Comparison of ENCODE assay signal across 17 mouse cellular contexts in the genomic region with DNA sequence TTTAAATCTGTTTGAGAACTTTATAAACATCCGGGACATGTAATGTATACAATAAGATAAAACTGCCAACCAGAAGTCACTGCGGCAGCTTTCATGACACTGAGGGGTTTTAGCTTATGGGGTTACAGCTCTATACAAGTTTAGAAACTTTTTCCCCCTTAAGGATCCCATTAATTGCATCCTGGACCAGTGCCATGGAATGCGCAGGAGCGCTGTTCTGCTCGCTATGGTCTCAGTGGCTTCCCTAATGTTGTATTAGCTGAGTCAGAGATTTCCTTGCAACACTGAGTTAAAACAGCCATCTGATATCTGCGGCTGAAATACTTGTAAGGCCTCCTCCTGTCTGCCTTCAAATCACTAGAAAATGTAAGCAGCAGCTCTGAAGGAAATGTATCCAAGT.
A peak's percentile ranks its signal among the peaks of the same experiment; 100 is the strongest.
DNase-seq lines count a peak whose midpoint lies in the region; ATAC-seq and TF ChIP-seq lines count a peak whose summit lies in the region.
"Had no signal": no experiment of that assay in that cellular context is flagged by ENCODE, and none has a peak within 500 bp of the region (broad histone marks: within the 10 kb centered on the region; RNA-seq: fewer than 3 reads in every experiment).

No protein-coding gene starts in this region.

- no peak overlapping the region for H3K4me3 ChIP-seq in forebrain, embryonic 14.5 days (ENCODE audit: low read depth, low read length)
- H3K4me3 ChIP-seq in forebrain, embryonic 16.5 days (replicated peaks; ENCODE audit: low read length) = no peak overlapping the region
- no peak overlapping the region for H3K4me3 ChIP-seq in lung, embryonic 14.5 days (ENCODE audit: low read depth, low read length)
- H3K4me3 ChIP-seq in embryonic facial prominence, embryonic 12.5 days = no peak overlapping the region
- H3K4me3 ChIP-seq: gastrocnemius, adult 2 months; heart, embryonic 10.5 days had no signal

- no peak overlapping the region for H3K4me2 ChIP-seq in forebrain, embryonic 14.5 days (ENCODE audit: low read length)
- H3K4me2 ChIP-seq in forebrain, embryonic 16.5 days (ENCODE audit: low read length) = no peak overlapping the region
- no peak overlapping the region for H3K4me2 ChIP-seq in lung, embryonic 14.5 days
- no peak overlapping the region for H3K4me2 ChIP-seq in embryonic facial prominence, embryonic 12.5 days (replicated peaks)

- no peak for ATAC-seq in forebrain, embryonic 14.5 days
- no peak for ATAC-seq in forebrain, embryonic 16.5 days
- ATAC-seq in lung, embryonic 14.5 days (ENCODE audit: insufficient read depth) = peak; percentile 96
- ATAC-seq in embryonic facial prominence, embryonic 12.5 days (ENCODE audit: insufficient number of reproducible peaks, insufficient read depth, low FRiP score, low TSS enrichment) = peak; percentile 57
- ATAC-seq: inflammation-experienced regulatory T-cells, adult 6 months had no signal

- 26% methylated on average over 6 of the region's 6 CpGs for WGBS in forebrain, embryonic 14.5 days
- WGBS in forebrain, embryonic 16.5 days = 22% methylated on average over 6 of the region's 6 CpGs
- 18% methylated on average over 6 of the region's 6 CpGs for WGBS in lung, embryonic 14.5 days
- WGBS in embryonic facial prominence, embryonic 12.5 days = 36% methylated on average over 6 of the region's 6 CpGs

- intact Hi-C loops in left cerebral cortex, postnatal 4 days (cut with DNase I) = no loop called here
- intact Hi-C loops in heart, postnatal 36 days (cut with DNase I) = no loop called here

- H3K27me3 ChIP-seq in forebrain, embryonic 14.5 days (replicated peaks; ENCODE audit: control insufficient read depth, insufficient read depth, low read length) = no peaks in the 10 kb centered on the region
- no peaks in the 10 kb centered on the region for H3K27me3 ChIP-seq in forebrain, embryonic 16.5 days (replicated peaks; ENCODE audit: control insufficient read depth, insufficient read depth, low read length)
- H3K27me3 ChIP-seq in lung, embryonic 14.5 days (ENCODE audit: insufficient read depth, low read length) = no peaks in the 10 kb centered on the region
- peaks cover 8% of the 10 kb centered on the region; the same call in 1 of the 2 replicates for H3K27me3 ChIP-seq in embryonic facial prominence, embryonic 12.5 days

- H3K27ac ChIP-seq in forebrain, embryonic 14.5 days (ENCODE audit: low read depth, low read length) = no peak overlapping the region
- no peak overlapping the region for H3K27ac ChIP-seq in forebrain, embryonic 16.5 days (ENCODE audit: low read length)
- H3K27ac ChIP-seq in lung, embryonic 14.5 days (ENCODE audit: low read depth) = peak overlapping the region; percentile 91
- no peak overlapping the region for H3K27ac ChIP-seq in embryonic facial prominence, embryonic 12.5 days
- H3K27ac ChIP-seq: gastrocnemius, adult 2 months; heart, embryonic 10.5 days; liver, embryonic 14.5 days had no signal

- DNase-seq in forebrain, embryonic 14.5 days (ENCODE audit: low spot score) = peak; percentile 59
- DNase-seq in lung, embryonic 14.5 days = peak; percentile 98
- DNase-seq in lung, postnatal 25 days (ENCODE audit: low spot score) = no peak
- DNase-seq in mesoderm, embryonic 11.5 days (ENCODE audit: low read depth, low spot score) = peak; percentile 39
- DNase-seq in left cerebral cortex, postnatal 4 days = no peak
- no peak for DNase-seq in heart, postnatal 36 days
- DNase-seq: cerebellum, adult 11 months; gastrocnemius, adult 2 months; heart, postnatal 4 days; layer of hippocampus, postnatal 36 days; right cerebral cortex, postnatal 14 days; thymus, postnatal 14 days had no signal

- no peaks in the 10 kb centered on the region for H3K36me3 ChIP-seq in forebrain, embryonic 14.5 days (ENCODE audit: control insufficient read depth, insufficient read depth, low read length)
- no peaks in the 10 kb centered on the region for H3K36me3 ChIP-seq in forebrain, embryonic 16.5 days (ENCODE audit: control insufficient read depth, insufficient read depth)
- H3K36me3 ChIP-seq in lung, embryonic 14.5 days (ENCODE audit: insufficient read depth) = peaks cover 32% of the 10 kb centered on the region
- no peaks in the 10 kb centered on the region for H3K36me3 ChIP-seq in embryonic facial prominence, embryonic 12.5 days

- H3K4me1 ChIP-seq in forebrain, embryonic 14.5 days (ENCODE audit: control insufficient read depth, insufficient read depth, low read length) = peaks cover 6% of the 10 kb centered on the region
- peaks cover 4% of the 10 kb centered on the region for H3K4me1 ChIP-seq in forebrain, embryonic 16.5 days (replicated peaks; ENCODE audit: control insufficient read depth, insufficient read depth, low read length)
- peaks cover 21% of the 10 kb centered on the region for H3K4me1 ChIP-seq in lung, embryonic 14.5 days (ENCODE audit: insufficient read depth)
- H3K4me1 ChIP-seq in embryonic facial prominence, embryonic 12.5 days = peaks cover 18% of the 10 kb centered on the region

- no peaks in the 10 kb centered on the region for H3K9me3 ChIP-seq in forebrain, embryonic 14.5 days (replicated peaks; ENCODE audit: control insufficient read depth, low read length)
- H3K9me3 ChIP-seq in forebrain, embryonic 16.5 days (ENCODE audit: control insufficient read depth, low read length) = no peaks in the 10 kb centered on the region
- H3K9me3 ChIP-seq in lung, embryonic 14.5 days (ENCODE audit: low read depth, low read length) = no peaks in the 10 kb centered on the region
- H3K9me3 ChIP-seq in embryonic facial prominence, embryonic 12.5 days = no peaks in the 10 kb centered on the region
- H3K9me3 ChIP-seq: heart, embryonic 10.5 days had no signal

- H3K9ac ChIP-seq in forebrain, embryonic 14.5 days (ENCODE audit: low read length) = no peak overlapping the region
- no peak overlapping the region for H3K9ac ChIP-seq in forebrain, embryonic 16.5 days (replicated peaks; ENCODE audit: low read depth, low read length)
- H3K9ac ChIP-seq in lung, embryonic 14.5 days = no peak overlapping the region
- H3K9ac ChIP-seq in embryonic facial prominence, embryonic 12.5 days = no peak overlapping the region
- H3K9ac ChIP-seq: liver, embryonic 14.5 days had no signal

- no peak for TF ChIP-seq CTCF in lung, embryonic 14.5 days (IDR thresholded peaks at IDR 0.05; ENCODE audit: low read depth)

Comparison
In these comparisons a context has a peak if more than half of its experiments do, and no peak if none do; other contexts are left out.
1. DNase-seq: peak in forebrain, embryonic 14.5 days (single experiment), lung, embryonic 14.5 days (single experiment) and mesoderm, embryonic 11.5 days (single experiment); none in lung, postnatal 25 days (single experiment), left cerebral cortex, postnatal 4 days (single experiment) and heart, postnatal 36 days (0 of 2).
2. ATAC-seq: peak in lung, embryonic 14.5 days (single experiment) and embryonic facial prominence, embryonic 12.5 days (single experiment); none in forebrain, embryonic 14.5 days (single experiment) and forebrain, embryonic 16.5 days (single experiment).